Mouse (Mus musculus): ENCODE measurements around the gene Cd52. TPM values are rescaled to one million over a fixed set of nuclear protein-coding genes. Genes with fewer than 3 reads are reported as not detected.

Gene Cd52
- total and polyA plus RNA-seq, 3 experiments = 4.1 to 19.2 (median 5.8) TPM

DNA sequence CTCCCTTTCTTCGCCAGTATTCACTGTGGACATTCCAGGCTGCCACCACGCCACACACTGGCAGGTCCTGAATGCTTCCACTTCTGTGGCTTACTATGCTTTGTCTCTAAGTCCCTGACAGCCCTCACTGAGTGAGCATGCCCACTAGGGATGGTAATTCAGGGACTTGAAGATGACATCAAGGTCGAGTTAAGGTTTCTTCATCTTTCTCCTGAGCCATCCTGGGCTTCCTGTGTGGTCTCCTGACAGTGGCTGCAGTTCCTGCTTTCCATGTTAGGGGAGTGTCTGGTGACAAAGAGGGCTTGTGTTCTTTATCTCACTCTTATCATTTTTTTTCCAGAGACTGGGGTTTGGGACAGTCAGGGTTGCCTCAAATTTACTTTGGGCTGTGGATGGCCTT is 15.8 kb upstream of the Cd52 start:
- Histone ChIP-seq H3K79me2 (replicated peaks; ENCODE audit: control insufficient read depth, insufficient read depth, low read length) (no peaks in the 10 kb centered on the region), H3K27me3 (ENCODE audit: control insufficient read depth, insufficient read depth, low read length) (no peaks in the 10 kb centered on the region), H3K4me3 (no peak overlapping the region), H3K4me1 (ENCODE audit: control insufficient read depth, insufficient read depth, low read length) (no peaks in the 10 kb centered on the region), H3K27ac (no peak overlapping the region), H3K9ac (ENCODE audit: low read depth, low read length) (no peak overlapping the region), H3K36me3 (ENCODE audit: control insufficient read depth, insufficient read depth, low read length) (no peaks in the 10 kb centered on the region)
- DNase-seq = no peak
- WGBS = 60% methylated on average over 3 of the region's 3 CpGs
- TF ChIP-seq POLR2A (IDR thresholded peaks at IDR 0.05; ENCODE audit: insufficient read depth, low read depth, low read length) (no peak), CTCF (IDR thresholded peaks at IDR 0.05) (no peak), EP300 (IDR thresholded peaks at IDR 0.05; ENCODE audit: insufficient read depth, low read depth, low read length) (no peak)
- intact Hi-C loops (cut with DNase I) = no loop called here

DNA sequence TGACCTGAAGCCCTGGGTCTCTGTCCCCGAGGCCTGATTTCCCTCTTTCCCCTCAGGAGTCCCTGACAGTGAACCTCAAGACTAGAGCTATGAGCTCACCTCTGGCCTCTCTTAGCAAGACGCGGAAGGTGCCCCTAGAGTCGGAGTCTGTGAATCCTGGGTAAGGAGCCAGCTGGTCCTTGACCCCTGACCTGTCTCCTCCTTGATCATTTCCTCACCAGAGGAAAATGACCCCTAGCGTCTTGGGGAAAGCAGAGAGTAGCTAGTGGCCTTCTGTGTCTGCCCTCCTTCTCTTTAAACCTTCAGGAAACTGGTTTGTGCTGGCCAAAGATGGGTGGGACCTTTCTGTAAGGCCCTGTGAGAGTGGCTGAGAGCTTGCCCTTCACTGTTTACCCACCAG is 13.3 kb upstream of the Cd52 start:
- Histone ChIP-seq H3K27me3 (ENCODE audit: control insufficient read depth, insufficient read depth, low read length) (no peaks in the 10 kb centered on the region), H3K79me2 (replicated peaks; ENCODE audit: control insufficient read depth, insufficient read depth, low read length) (no peaks in the 10 kb centered on the region), H3K36me3 (ENCODE audit: control insufficient read depth, insufficient read depth, low read length) (no peaks in the 10 kb centered on the region), H3K27ac (no peak overlapping the region), H3K4me3 (no peak overlapping the region), H3K9ac (ENCODE audit: low read depth, low read length) (no peak overlapping the region), H3K4me1 (ENCODE audit: control insufficient read depth, insufficient read depth, low read length) (no peaks in the 10 kb centered on the region)
- DNase-seq = no peak
- TF ChIP-seq EP300 (IDR thresholded peaks at IDR 0.05; ENCODE audit: insufficient read depth, low read depth, low read length) (no peak), CTCF (IDR thresholded peaks at IDR 0.05) (no peak), POLR2A (IDR thresholded peaks at IDR 0.05; ENCODE audit: insufficient read depth, low read depth, low read length) (no peak)
- intact Hi-C loops (cut with DNase I) = no loop called here
- WGBS = 65% methylated on average over 5 of the region's 5 CpGs

GRCm38 (mm10) chr4:134107730-134108129 is 12.8 kb upstream of the Cd52 start:
- 85% methylated on average over 7 of the region's 7 CpGs for WGBS
- Histone ChIP-seq H3K36me3 (ENCODE audit: control insufficient read depth, insufficient read depth, low read length) (no peaks in the 10 kb centered on the region), H3K9ac (ENCODE audit: low read depth, low read length) (no peak overlapping the region), H3K79me2 (replicated peaks; ENCODE audit: control insufficient read depth, insufficient read depth, low read length) (no peaks in the 10 kb centered on the region), H3K27ac (no peak overlapping the region), H3K27me3 (ENCODE audit: control insufficient read depth, insufficient read depth, low read length) (no peaks in the 10 kb centered on the region), H3K4me3 (no peak overlapping the region), H3K4me1 (ENCODE audit: control insufficient read depth, insufficient read depth, low read length) (no peaks in the 10 kb centered on the region)
- intact Hi-C loops (cut with DNase I) = no loop called here
- no peak for DNase-seq
- TF ChIP-seq EP300 (IDR thresholded peaks at IDR 0.05; ENCODE audit: insufficient read depth, low read depth, low read length) (no peak), POLR2A (IDR thresholded peaks at IDR 0.05; ENCODE audit: insufficient read depth, low read depth, low read length) (no peak), CTCF (IDR thresholded peaks at IDR 0.05) (no peak)

DNA sequence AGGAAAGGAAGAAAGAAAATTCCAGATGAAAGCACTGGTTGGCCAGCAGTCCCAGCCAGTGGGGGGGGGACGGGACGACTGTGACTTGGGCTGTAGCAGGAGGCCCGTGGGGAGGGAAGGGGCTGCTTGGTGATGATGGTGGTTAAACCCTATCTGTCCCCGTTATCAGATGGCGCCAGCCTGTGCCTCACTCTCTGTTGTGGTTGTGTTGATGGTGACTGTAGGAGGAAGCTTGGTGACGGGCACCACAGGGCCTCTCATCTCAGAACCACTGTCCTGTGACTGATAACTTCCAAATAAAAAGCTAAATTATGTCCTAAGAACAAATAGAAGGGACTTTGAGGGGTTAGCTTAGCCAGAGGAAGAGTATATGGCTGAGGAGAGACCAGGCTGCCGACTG is 11.2 kb upstream of the Cd52 start:
- intact Hi-C loops (cut with DNase I) = no loop called here
- no peak for DNase-seq
- Histone ChIP-seq H3K9ac (ENCODE audit: low read depth, low read length) (no peak overlapping the region), H3K27ac (no peak overlapping the region), H3K79me2 (replicated peaks; ENCODE audit: control insufficient read depth, insufficient read depth, low read length) (no peaks in the 10 kb centered on the region), H3K27me3 (ENCODE audit: control insufficient read depth, insufficient read depth, low read length) (no peaks in the 10 kb centered on the region), H3K4me1 (ENCODE audit: control insufficient read depth, insufficient read depth, low read length) (no peaks in the 10 kb centered on the region), H3K36me3 (ENCODE audit: control insufficient read depth, insufficient read depth, low read length) (no peaks in the 10 kb centered on the region), H3K4me3 (no peak overlapping the region)
- WGBS = 63% methylated on average over 7 of the region's 7 CpGs
- TF ChIP-seq POLR2A (IDR thresholded peaks at IDR 0.05; ENCODE audit: insufficient read depth, low read depth, low read length) = no peak
- TF ChIP-seq EP300 (IDR thresholded peaks at IDR 0.05; ENCODE audit: insufficient read depth, low read depth, low read length) = no peak
- TF ChIP-seq CTCF (IDR thresholded peaks at IDR 0.05) = no peak

DNA sequence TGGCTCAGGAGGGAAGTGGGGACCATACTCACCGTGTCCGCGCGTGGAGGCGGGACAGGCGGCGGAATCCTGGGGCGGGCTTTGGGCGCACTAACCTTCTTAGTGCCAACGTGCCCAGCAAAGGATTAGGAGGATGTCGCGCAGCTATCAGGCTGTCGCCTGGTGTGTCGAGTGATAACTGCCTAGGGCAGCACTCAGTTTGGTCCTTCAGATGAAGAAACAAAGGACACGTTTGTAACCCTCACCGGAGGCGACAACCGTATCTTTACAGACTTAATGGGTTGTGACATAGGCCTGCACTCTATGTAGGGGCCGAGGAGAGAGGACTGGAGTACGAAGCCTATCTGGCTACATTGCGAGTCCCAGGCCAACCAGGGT is 7.8 kb upstream of the Cd52 start:
- no peaks in the 10 kb centered on the region for H3K27me3 ChIP-seq (ENCODE audit: control insufficient read depth, insufficient read depth, low read length)
- intact Hi-C loops (cut with DNase I) = no loop called here
- H3K4me1 ChIP-seq (ENCODE audit: control insufficient read depth, insufficient read depth, low read length) = no peaks in the 10 kb centered on the region; the same call in 1 of the 2 replicates
- no peaks in the 10 kb centered on the region for H3K79me2 ChIP-seq (replicated peaks; ENCODE audit: control insufficient read depth, insufficient read depth, low read length)
- TF ChIP-seq EP300 (IDR thresholded peaks at IDR 0.05; ENCODE audit: insufficient read depth, low read depth, low read length) (no peak), POLR2A (IDR thresholded peaks at IDR 0.05; ENCODE audit: insufficient read depth, low read depth, low read length) (no peak), CTCF (IDR thresholded peaks at IDR 0.05) (no peak)
- no peaks in the 10 kb centered on the region for H3K36me3 ChIP-seq (ENCODE audit: control insufficient read depth, insufficient read depth, low read length)
- WGBS = 9% methylated on average over 21 of the region's 21 CpGs
- H3K9ac ChIP-seq (ENCODE audit: low read depth, low read length) = peak overlapping the region; percentile 56
- peak overlapping the region; percentile 67 for H3K4me3 ChIP-seq
- no peak overlapping the region for H3K27ac ChIP-seq
- no peak for DNase-seq

- Histone ChIP-seq H3K79me2 (replicated peaks; ENCODE audit: control insufficient read depth, insufficient read depth, low read length) (no peaks in the 10 kb centered on the region), H3K9ac (ENCODE audit: low read depth, low read length) (peak within 1 kb of the TSS; percentile 56), H3K27me3 (ENCODE audit: control insufficient read depth, insufficient read depth, low read length) (no peaks in the 10 kb centered on the region), H3K4me3 (peak within 1 kb of the TSS; percentile 67), H3K27ac (no peak within 1 kb of the TSS), H3K4me1 (ENCODE audit: control insufficient read depth, insufficient read depth, low read length) (no peaks in the 10 kb centered on the region; the same call in 1 of the 2 replicates), H3K36me3 (ENCODE audit: control insufficient read depth, insufficient read depth, low read length) (no peaks in the 10 kb centered on the region)
- WGBS = 18% methylated on average over 34 of the region's 34 CpGs
- DNase-seq = peak; percentile 80 to 89
- intact Hi-C loops (cut with DNase I) = no loop called here
- TF ChIP-seq EP300 (IDR thresholded peaks at IDR 0.05; ENCODE audit: insufficient read depth, low read depth, low read length) (no peak), CTCF (IDR thresholded peaks at IDR 0.05) (no peak)
These were observed 7.3 kb upstream of the Cd52 start, which contains the start of gene Ubxn11 for GRCm38 (mm10) chr4:134101979-134102741. TSS of gene Ubxn11 (plus strand) at chr4:134102570.

Data from heart, adult 2 months (tissue).